Mouse (Mus musculus): Measurements from ENCODE around the gene Tle6. TPM values are rescaled to one million over a fixed set of nuclear protein-coding genes. Genes with fewer than 3 reads are reported as not detected.
"Not testable (repeated sequence)": the region's sequence is repeated elsewhere in the genome, so short reads cannot be mapped to it uniquely, and the experiment has no call there.

Tle6 gene
- polyA plus RNA-seq (2014; fragmentation: Nextera tagmentation; extraction: Ambion mirVana) = 3.9 and 7.7 TPM in 2 replicates

DNA sequence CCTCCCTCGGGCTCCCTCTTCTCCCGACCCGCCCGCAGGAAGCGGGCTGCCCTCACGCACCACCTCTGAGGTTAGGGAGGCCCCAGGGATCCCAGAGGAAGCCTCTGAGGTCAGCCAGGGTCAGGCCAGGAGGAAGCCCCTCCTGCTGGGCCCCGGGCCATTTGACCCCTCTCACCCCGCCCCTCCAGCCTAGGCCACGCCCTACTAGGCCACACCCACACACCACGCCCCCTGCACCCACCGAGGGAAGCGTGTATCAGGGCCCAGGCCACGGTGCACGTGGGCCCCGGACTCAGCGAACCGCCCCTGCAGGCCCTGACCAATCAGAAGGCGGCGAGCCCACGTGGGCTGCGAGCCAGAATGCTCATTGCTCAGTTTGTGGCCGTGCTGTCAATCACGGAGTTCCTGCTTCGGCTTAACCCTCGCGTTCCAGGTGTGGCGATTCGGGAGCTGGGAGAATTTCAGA, at the start of gene Tle6:
Gene Tle6 (minus strand): TSS at position 336 of the 466 bp plus-strand sequence.
- Histone ChIP-seq H3K9ac (ENCODE audit: low read length) (no peak within 1 kb of the TSS), H3K4me3 (ENCODE audit: low read depth, low read length) (no peak within 1 kb of the TSS; the same call in 1 of the 2 replicates)

DNA sequence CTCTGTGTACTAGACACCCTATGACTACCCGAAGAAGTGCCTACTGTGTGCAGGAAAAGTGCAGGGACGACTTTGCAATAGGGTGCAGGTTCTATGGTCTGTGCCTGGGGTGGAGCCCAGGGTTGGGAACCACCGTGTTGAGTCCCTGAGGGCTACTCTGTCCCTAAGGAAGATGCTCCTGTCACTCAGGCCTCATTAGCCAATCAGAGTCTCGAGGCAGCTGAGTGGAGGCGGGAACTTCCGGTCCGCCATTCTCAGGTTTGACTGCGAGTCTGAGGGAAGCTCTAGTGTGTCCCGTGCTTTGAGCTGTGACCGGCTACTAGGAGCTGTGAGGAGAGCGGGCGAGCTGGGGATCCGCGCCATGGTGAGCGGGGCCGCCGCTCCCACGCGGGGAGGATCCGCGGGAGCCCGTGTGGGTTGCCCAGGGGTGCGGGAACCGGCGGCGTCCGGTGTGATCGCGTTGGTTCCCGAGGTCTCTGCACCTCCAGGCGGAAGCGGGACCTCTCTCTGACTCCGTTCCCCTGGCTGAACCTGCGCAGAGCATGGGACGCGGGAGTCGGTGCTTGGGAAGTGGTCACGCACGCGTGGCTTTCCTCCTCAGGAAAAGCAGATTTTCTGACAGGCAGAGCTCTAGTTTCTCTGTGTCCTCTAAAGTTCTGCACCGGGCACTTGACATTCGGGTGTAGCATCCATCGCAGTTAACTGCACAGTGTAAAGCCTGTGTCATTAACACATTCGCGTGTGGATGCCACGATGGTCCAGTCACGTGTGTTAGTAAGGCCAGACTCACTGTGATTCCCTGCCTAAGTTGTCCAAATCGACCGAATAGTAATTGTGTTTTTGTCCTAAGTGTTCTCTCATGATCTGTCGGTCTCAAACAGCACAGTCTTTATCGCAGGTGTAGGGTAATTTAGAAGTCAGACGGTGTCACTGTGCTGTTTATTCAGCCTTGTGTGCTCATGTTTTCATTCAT, 48.2 kb upstream of the Tle6 start, which contains the start of gene Gm10778:
Gene Gm10778 (plus strand): TSS at position 257 of the 973 bp plus-strand sequence.
- 4% methylated on average over 35 of the region's 52 CpGs for WGBS

More for the DNA sequence above, at the start of gene Tle6:
- WGBS = under 1% methylated on average over 28 of the region's 28 CpGs
- peak within 1 kb of the TSS; percentile 31; the same call in 1 of the 2 replicates for H3K4me2 ChIP-seq (ENCODE audit: low read depth, low read length, severe bottlenecking)
- peaks cover 51% of the 10 kb centered on the region for H3K27me3 ChIP-seq (ENCODE audit: control insufficient read depth, insufficient read depth, low read length)
- ATAC-seq (replicated peaks; ENCODE audit: low FRiP score) = peak; percentile 86
- H3K9me3 ChIP-seq (ENCODE audit: control insufficient read depth, low read length) = no peaks in the 10 kb centered on the region
- peaks cover 22% of the 10 kb centered on the region for H3K4me1 ChIP-seq (replicated peaks; ENCODE audit: control insufficient read depth, insufficient read depth, low read length)
- peak; percentile 98 for DNase-seq (ENCODE audit: low spot score)
- H3K27ac ChIP-seq (ENCODE audit: low read depth, low read length) = no peak within 1 kb of the TSS
- no peaks in the 10 kb centered on the region for H3K36me3 ChIP-seq (ENCODE audit: control insufficient read depth, insufficient read depth, low read length)

GRCm38 (mm10) chr10:81646015-81646555, 45.2 kb upstream of the Tle6 start:
- WGBS = 83% methylated on average over 7 of the region's 7 CpGs
- H3K27me3 ChIP-seq (ENCODE audit: control insufficient read depth, insufficient read depth, low read length) = no peaks in the 10 kb centered on the region
- DNase-seq (ENCODE audit: low spot score) = peak; percentile 40
- H3K9ac ChIP-seq (ENCODE audit: low read length) = no peak overlapping the region
- H3K9me3 ChIP-seq (ENCODE audit: control insufficient read depth, low read length) = peaks cover 1% of the 10 kb centered on the region; the same call in 1 of the 2 replicates
- no peak overlapping the region for H3K4me2 ChIP-seq (ENCODE audit: low read depth, low read length, severe bottlenecking)
- H3K4me1 ChIP-seq (replicated peaks; ENCODE audit: control insufficient read depth, insufficient read depth, low read length) = peaks cover 8% of the 10 kb centered on the region
- ATAC-seq (replicated peaks; ENCODE audit: low FRiP score) = no peak
- H3K36me3 ChIP-seq (ENCODE audit: control insufficient read depth, insufficient read depth, low read length) = no peaks in the 10 kb centered on the region; the same call in 1 of the 2 replicates
- no peak overlapping the region for H3K4me3 ChIP-seq (ENCODE audit: low read depth, low read length)
- no peak overlapping the region for H3K27ac ChIP-seq (ENCODE audit: low read depth, low read length)

More for the DNA sequence above, 48.2 kb upstream of the Tle6 start, which contains the start of gene Gm10778:
- H3K36me3 ChIP-seq (ENCODE audit: control insufficient read depth, insufficient read depth, low read length); H3K27me3 ChIP-seq (ENCODE audit: control insufficient read depth, insufficient read depth, low read length); H3K4me1 ChIP-seq (replicated peaks; ENCODE audit: control insufficient read depth, insufficient read depth, low read length); H3K9me3 ChIP-seq (ENCODE audit: control insufficient read depth, low read length); H3K27ac ChIP-seq (ENCODE audit: low read depth, low read length): not testable (repeated sequence)
- Histone ChIP-seq H3K4me3 (ENCODE audit: low read depth, low read length) (peak within 1 kb of the TSS; percentile 46), H3K4me2 (ENCODE audit: low read depth, low read length, severe bottlenecking) (peak within 1 kb of the TSS; percentile 49), H3K9ac (ENCODE audit: low read length) (peak within 1 kb of the TSS; percentile 61)
- ATAC-seq (replicated peaks; ENCODE audit: low FRiP score) (peak; percentile 98), DNase-seq (ENCODE audit: low spot score) (peak; percentile 92)

DNA sequence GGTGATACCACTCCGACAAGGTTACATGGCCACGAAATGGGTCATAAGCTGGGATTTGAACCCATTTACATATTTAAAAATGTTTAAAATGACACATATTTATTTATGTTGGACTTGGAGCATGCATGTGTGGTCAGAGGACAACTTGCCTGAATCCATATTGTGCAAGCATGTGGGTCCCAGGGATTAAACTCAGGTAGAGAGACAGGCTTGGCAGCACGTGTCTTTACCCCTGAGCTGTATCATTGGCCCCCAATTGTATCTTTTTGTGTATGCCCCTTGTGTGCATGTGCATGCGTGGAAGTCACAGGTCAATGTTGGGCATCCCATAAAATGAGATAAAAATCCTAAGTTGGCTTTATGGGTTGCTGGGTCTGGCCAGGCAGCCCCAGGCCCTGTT, 44.5 kb upstream of the Tle6 start:
- H3K36me3 ChIP-seq (ENCODE audit: control insufficient read depth, insufficient read depth, low read length) = no peaks in the 10 kb centered on the region
- H3K9me3 ChIP-seq (ENCODE audit: control insufficient read depth, low read length) = no peaks in the 10 kb centered on the region
- WGBS = 84% methylated on average over 4 of the region's 4 CpGs
- DNase-seq (ENCODE audit: low spot score) = peak; percentile 35
- H3K4me2 ChIP-seq (ENCODE audit: low read depth, low read length, severe bottlenecking) = no peak overlapping the region
- H3K27ac ChIP-seq (ENCODE audit: low read depth, low read length) = no peak overlapping the region
- no peak overlapping the region for H3K9ac ChIP-seq (ENCODE audit: low read length)
- no peak overlapping the region for H3K4me3 ChIP-seq (ENCODE audit: low read depth, low read length)
- ATAC-seq (replicated peaks; ENCODE audit: low FRiP score) = no peak
- H3K4me1 ChIP-seq (replicated peaks; ENCODE audit: control insufficient read depth, insufficient read depth, low read length) = peaks cover 8% of the 10 kb centered on the region
- no peaks in the 10 kb centered on the region for H3K27me3 ChIP-seq (ENCODE audit: control insufficient read depth, insufficient read depth, low read length)

DNA sequence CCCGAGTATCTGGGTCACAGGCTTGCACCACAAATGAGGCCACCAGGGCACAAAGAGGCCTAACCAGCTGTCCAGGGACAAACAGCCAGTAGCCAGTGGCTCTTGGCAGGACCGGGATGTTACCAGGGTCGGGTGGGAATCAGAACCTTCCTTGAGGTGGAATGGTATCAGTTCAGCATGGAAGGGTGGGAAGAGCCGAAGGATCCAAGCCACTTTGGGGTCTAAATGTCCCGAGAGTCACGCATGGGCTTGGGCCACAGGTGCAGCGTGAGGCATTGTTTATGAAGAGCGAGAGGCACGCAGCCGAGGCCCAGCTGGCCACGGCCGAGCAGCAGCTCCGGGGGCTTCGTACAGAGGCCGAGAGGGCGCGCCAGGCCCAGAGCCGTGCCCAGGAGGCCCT, 43.8 kb upstream of the Tle6 start:
- ATAC-seq (replicated peaks; ENCODE audit: low FRiP score) (no peak), DNase-seq (ENCODE audit: low spot score) (peak; percentile 56)
- H3K4me3 ChIP-seq (ENCODE audit: low read depth, low read length) = no peak overlapping the region
- H3K9ac ChIP-seq (ENCODE audit: low read length) = no peak overlapping the region
- H3K36me3 ChIP-seq (ENCODE audit: control insufficient read depth, insufficient read depth, low read length) = no peaks in the 10 kb centered on the region
- no peak overlapping the region for H3K4me2 ChIP-seq (ENCODE audit: low read depth, low read length, severe bottlenecking)
- H3K4me1 ChIP-seq (replicated peaks; ENCODE audit: control insufficient read depth, insufficient read depth, low read length) = peaks cover 8% of the 10 kb centered on the region
- no peaks in the 10 kb centered on the region for H3K9me3 ChIP-seq (ENCODE audit: control insufficient read depth, low read length)
- no peaks in the 10 kb centered on the region for H3K27me3 ChIP-seq (ENCODE audit: control insufficient read depth, insufficient read depth, low read length)
- 94% methylated on average over 18 of the region's 18 CpGs for WGBS
- H3K27ac ChIP-seq (ENCODE audit: low read depth, low read length) = no peak overlapping the region

DNA sequence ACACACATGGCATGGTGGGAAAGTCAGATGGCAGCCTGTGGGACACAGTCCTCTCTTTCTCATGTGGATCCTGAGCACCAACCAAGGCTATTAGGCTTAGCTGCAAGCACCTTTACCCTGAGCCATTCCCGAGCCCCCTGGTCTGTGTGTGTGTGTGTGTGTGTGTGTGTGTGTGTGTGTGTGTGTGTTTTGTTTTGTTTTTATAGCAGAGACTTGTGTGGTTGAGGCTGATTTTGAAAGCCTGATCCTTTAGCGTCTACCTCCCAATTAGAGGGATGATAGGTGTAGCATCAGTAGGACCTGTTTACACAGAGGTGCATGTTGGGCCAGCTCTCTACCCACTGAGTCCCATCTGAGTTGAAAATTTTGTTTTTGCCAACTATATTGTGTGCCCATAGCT, 43.3 kb upstream of the Tle6 start:
- Histone ChIP-seq H3K4me2 (ENCODE audit: low read depth, low read length, severe bottlenecking) (peak overlapping the region; percentile 96), H3K36me3 (ENCODE audit: control insufficient read depth, insufficient read depth, low read length) (no peaks in the 10 kb centered on the region), H3K4me1 (replicated peaks; ENCODE audit: control insufficient read depth, insufficient read depth, low read length) (peaks cover 8% of the 10 kb centered on the region), H3K9me3 (ENCODE audit: control insufficient read depth, low read length) (no peaks in the 10 kb centered on the region), H3K27ac (ENCODE audit: low read depth, low read length) (no peak overlapping the region), H3K27me3 (ENCODE audit: control insufficient read depth, insufficient read depth, low read length) (no peaks in the 10 kb centered on the region), H3K9ac (ENCODE audit: low read length) (peak overlapping the region; percentile 94), H3K4me3 (ENCODE audit: low read depth, low read length) (peak overlapping the region; percentile 63)
- peak; percentile 28 for ATAC-seq (replicated peaks; ENCODE audit: low FRiP score)
- WGBS = 53% methylated on average over 2 of the region's 2 CpGs
- no peak for DNase-seq (ENCODE audit: low spot score)

GRCm38 (mm10) chr10:81643449-81644055, 42.7 kb upstream of the Tle6 start:
- H3K9me3 ChIP-seq (ENCODE audit: control insufficient read depth, low read length) = no peaks in the 10 kb centered on the region
- H3K4me2 ChIP-seq (ENCODE audit: low read depth, low read length, severe bottlenecking) = peak overlapping the region; percentile 96
- peak; percentile 97 for DNase-seq (ENCODE audit: low spot score)
- under 1% methylated on average over 75 of the region's 75 CpGs for WGBS
- no peaks in the 10 kb centered on the region for H3K36me3 ChIP-seq (ENCODE audit: control insufficient read depth, insufficient read depth, low read length)
- peaks cover 8% of the 10 kb centered on the region for H3K4me1 ChIP-seq (replicated peaks; ENCODE audit: control insufficient read depth, insufficient read depth, low read length)
- H3K9ac ChIP-seq (ENCODE audit: low read length) = peak overlapping the region; percentile 94
- H3K27me3 ChIP-seq (ENCODE audit: control insufficient read depth, insufficient read depth, low read length) = no peaks in the 10 kb centered on the region
- peak overlapping the region; percentile 91 for H3K27ac ChIP-seq (ENCODE audit: low read depth, low read length)
- peak overlapping the region; percentile 63 for H3K4me3 ChIP-seq (ENCODE audit: low read depth, low read length)
- ATAC-seq (replicated peaks; ENCODE audit: low FRiP score) = peak; percentile 89
